Mouse (Mus musculus) midbrain, embryonic 12.5 days (tissue): Measurements from ENCODE around the gene Ubtf. TPM values are rescaled to one million over a fixed set of nuclear protein-coding genes. Genes with fewer than 3 reads are reported as not detected.

Experiments used
- ATAC-seq: fragments of 200-750 bp; cut with Nextera tagmentation; 2 replicates; pipeline ENCODE4 v1.8.0; 2017; ENCODE audit warnings: low read depth, moderate TSS enrichment, moderate library complexity; ENCODE audit not compliant: low FRiP score
- H3K27ac ChIP-seq: fragments of 300-500 bp; sonication (generic); replicated peaks from 2 replicates; pipeline ENCODE4 v1.5.1; 2016; ENCODE audit warnings: mild to moderate bottlenecking
- H3K27me3 ChIP-seq: fragments of 300-500 bp; sonication (generic); 2 replicates; pipeline ENCODE4 v1.6.1; 2016; ENCODE audit warnings: mild to moderate bottlenecking
- H3K36me3 ChIP-seq: fragments of 300-500 bp; sonication (generic); 2 replicates; pipeline ENCODE4 v1.6.1; 2016
- H3K4me1 ChIP-seq: fragments of 300-500 bp; sonication (generic); 2 replicates; pipeline ENCODE4 v1.6.1; 2016
- H3K4me2 ChIP-seq: fragments of 300-500 bp; sonication (generic); replicated peaks from 2 replicates; pipeline ENCODE4 v1.6.1; 2016; ENCODE audit warnings: mild to moderate bottlenecking, moderate library complexity
- H3K4me3 ChIP-seq: fragments of 300-500 bp; sonication (generic); 2 replicates; pipeline ENCODE4 v1.5.1; 2016; ENCODE audit warnings: mild to moderate bottlenecking
- H3K9ac ChIP-seq: fragments of 300-500 bp; sonication (generic); replicated peaks from 2 replicates; pipeline ENCODE4 v1.6.1; 2016; ENCODE audit warnings: mild to moderate bottlenecking, moderate library complexity
- H3K9me3 ChIP-seq: fragments of 300-500 bp; sonication (generic); 2 replicates; pipeline ENCODE4 v1.6.1; 2016; ENCODE audit warnings: mild to moderate bottlenecking
- WGBS: fragments of 180-500 bp; shearing (Covaris S2); methylation state at CpG from one replicate; pipeline ENCODE4 v1.1.7; 2016; 5-methylcytosine and 5-hydroxymethylcytosine counted together
- polyA plus RNA-seq: library from polyadenylated mRNA; unstranded; fragments of >200 nt; fragmentation: Nextera tagmentation; extraction: Ambion mirVana; gene quantifications from 2 replicates; pipeline ENCODE4 v1.2.1, GENCODE M21; 2016

Gene Ubtf
- polyA plus RNA-seq, 1 experiment from 2014 or later: 102 TPM

GRCm38 (mm10) chr11:102327839-102328238, 8.3 kb upstream of the Ubtf start:
- H3K4me1 ChIP-seq: no peaks in the 10 kb centered on the region
- H3K9me3 ChIP-seq: no peaks in the 10 kb centered on the region
- H3K9ac ChIP-seq: no peak overlapping the region
- no peaks in the 10 kb centered on the region for H3K36me3 ChIP-seq
- no peak overlapping the region for H3K4me2 ChIP-seq
- 85% methylated on average over 7 of the region's 7 CpGs for WGBS
- H3K4me3 ChIP-seq: no peak overlapping the region
- H3K27me3 ChIP-seq: no peaks in the 10 kb centered on the region
- no peak overlapping the region for H3K27ac ChIP-seq
- no peak for ATAC-seq

- no peaks in the 10 kb centered on the region for H3K4me1 ChIP-seq
- no peaks in the 10 kb centered on the region for H3K9me3 ChIP-seq
- no peak overlapping the region for H3K4me3 ChIP-seq
- H3K36me3 ChIP-seq: no peaks in the 10 kb centered on the region
- H3K27me3 ChIP-seq: no peaks in the 10 kb centered on the region
- WGBS: 67% methylated on average over 5 of the region's 5 CpGs
- no peak for ATAC-seq
- H3K27ac ChIP-seq: no peak overlapping the region
- H3K9ac ChIP-seq: no peak overlapping the region
- no peak overlapping the region for H3K4me2 ChIP-seq
Observed at GRCm38 (mm10) chr11:102327250-102327649, 7.7 kb upstream of the Ubtf start.

- no peaks in the 10 kb centered on the region; the same call in 1 of the 2 replicates for H3K27me3 ChIP-seq
- ATAC-seq: no peak
- H3K4me2 ChIP-seq: no peak overlapping the region
- peaks cover 7% of the 10 kb centered on the region for H3K4me1 ChIP-seq
- H3K27ac ChIP-seq: no peak overlapping the region
- H3K4me3 ChIP-seq: no peak overlapping the region
- no peak overlapping the region for H3K9ac ChIP-seq
- 87% methylated on average over 1 of the region's 1 CpGs for WGBS
- no peaks in the 10 kb centered on the region for H3K9me3 ChIP-seq
- H3K36me3 ChIP-seq: no peaks in the 10 kb centered on the region
Observed at GRCm38 (mm10) chr11:102323516-102323915, 4.0 kb upstream of the Ubtf start.

- H3K27ac ChIP-seq: no peak overlapping the region
- no peak for ATAC-seq
- peaks cover 7% of the 10 kb centered on the region for H3K4me1 ChIP-seq
- H3K27me3 ChIP-seq: no peaks in the 10 kb centered on the region; the same call in 1 of the 2 replicates
- H3K36me3 ChIP-seq: no peaks in the 10 kb centered on the region
- H3K4me3 ChIP-seq: no peak overlapping the region
- 75% methylated on average over 6 of the region's 6 CpGs for whole genome bisulfite sequencing
- no peaks in the 10 kb centered on the region for H3K9me3 ChIP-seq
- no peak overlapping the region for H3K4me2 ChIP-seq
- H3K9ac ChIP-seq: no peak overlapping the region
Observed at GRCm38 (mm10) chr11:102321931-102322330, 2.4 kb upstream of the Ubtf start.

- no peaks in the 10 kb centered on the region; the same call in 1 of the 2 replicates for H3K27me3 ChIP-seq
- H3K9ac ChIP-seq: peak overlapping the region; percentile 100
- H3K27ac ChIP-seq: peak overlapping the region; percentile 100
- peaks cover 15% of the 10 kb centered on the region for H3K4me1 ChIP-seq
- no peaks in the 10 kb centered on the region for H3K36me3 ChIP-seq
- H3K4me2 ChIP-seq: peak overlapping the region; percentile 85
- WGBS: 17% methylated on average over 10 of the region's 10 CpGs
- peak overlapping the region; percentile 100 for H3K4me3 ChIP-seq
- no peaks in the 10 kb centered on the region for H3K9me3 ChIP-seq
- no peak for ATAC-seq
Observed at GRCm38 (mm10) chr11:102320686-102321005, 1.1 kb upstream of the Ubtf start.

DNA sequence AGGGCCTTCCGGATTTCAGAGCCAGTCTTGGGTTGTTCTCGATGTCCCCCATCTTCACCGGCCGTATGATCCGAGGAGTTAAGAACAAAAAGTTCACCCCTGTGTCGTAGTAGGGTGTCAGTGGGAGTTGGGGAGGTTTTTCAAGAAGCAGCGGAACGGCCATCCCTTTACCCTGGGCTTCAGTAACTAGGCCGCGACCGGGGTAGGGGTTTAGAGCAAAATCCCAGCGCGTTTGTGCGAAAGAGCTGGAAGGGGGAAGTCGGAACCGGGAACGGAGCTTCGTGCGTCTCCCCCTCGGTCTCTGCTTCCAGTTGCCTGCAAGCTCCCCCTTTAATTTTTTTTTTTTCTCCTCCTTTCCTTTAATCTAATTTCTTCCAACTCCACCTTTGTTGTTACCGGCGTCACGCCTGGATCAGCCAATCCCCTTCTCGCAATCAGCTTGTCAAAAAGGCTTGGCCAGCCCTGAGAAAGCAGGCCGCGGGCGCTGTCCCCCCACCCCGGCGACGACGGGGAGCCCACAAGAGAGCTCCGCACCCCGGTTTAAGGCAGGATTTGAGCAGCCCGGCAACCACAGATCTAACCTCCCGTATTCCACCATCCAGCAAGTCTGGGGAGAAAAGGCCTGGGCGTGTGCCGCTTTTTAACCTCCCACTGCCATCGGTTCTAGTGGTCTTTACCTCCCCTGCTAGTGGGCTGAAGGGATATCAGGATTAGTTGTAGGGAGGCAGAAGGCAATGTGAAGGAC, 571 bp upstream of the Ubtf start:
- H3K4me3 ChIP-seq: peak overlapping the region; percentile 100
- no peak for ATAC-seq
- peak overlapping the region; percentile 85 for H3K4me2 ChIP-seq
- H3K9me3 ChIP-seq: no peaks in the 10 kb centered on the region
- no peaks in the 10 kb centered on the region; the same call in 1 of the 2 replicates for H3K27me3 ChIP-seq
- WGBS: under 1% methylated on average over 38 of the region's 38 CpGs
- peaks cover 4% of the 10 kb centered on the region for H3K36me3 ChIP-seq
- peak overlapping the region; percentile 100 for H3K9ac ChIP-seq
- peaks cover 21% of the 10 kb centered on the region for H3K4me1 ChIP-seq
- peak overlapping the region; percentile 100 for H3K27ac ChIP-seq

DNA sequence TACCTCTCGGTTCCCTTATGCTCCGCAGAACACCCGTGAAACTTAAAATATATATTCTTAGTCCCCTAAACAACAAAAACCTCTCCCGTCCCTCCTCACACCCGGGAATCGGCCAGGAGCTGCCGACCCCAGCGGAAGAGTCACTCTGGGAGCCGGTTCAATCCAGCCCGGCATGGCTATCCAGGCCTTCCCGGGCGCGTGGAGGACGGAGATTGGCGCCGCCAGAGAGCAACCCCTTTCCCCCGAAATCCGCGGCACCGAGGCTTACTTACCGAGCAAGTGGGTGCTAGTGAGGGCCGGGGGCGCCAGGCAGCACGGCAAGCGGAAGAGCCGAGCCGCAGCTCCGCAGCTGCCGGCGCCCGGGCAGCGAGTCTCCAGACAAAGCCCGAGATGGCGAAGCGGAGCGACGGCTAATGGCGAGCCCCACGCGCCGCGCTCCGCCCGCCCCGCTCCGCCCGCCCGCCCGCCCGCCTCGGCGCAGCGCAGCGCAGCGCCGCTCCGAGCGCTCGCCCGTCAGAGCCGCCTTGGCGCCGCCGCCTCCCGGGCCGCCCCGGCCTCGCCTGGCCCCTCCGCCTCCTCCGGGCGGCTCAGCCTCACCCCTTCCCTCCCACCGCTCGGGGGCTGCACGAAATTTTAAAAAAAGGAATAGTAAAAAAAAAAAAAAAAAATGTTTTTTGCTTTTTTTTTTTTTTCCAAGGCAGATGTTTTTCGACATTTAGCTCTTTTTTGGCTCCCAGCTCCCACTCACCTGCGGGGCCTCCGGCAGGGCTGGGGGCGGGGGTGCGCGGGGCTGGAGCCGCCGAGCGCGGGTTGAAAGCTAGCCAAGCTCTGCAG, 749 bp downstream of the Ubtf start:
- under 1% methylated on average over 60 of the region's 84 CpGs for WGBS
- H3K4me2 ChIP-seq: peak overlapping the region; percentile 85
- peaks cover 18% of the 10 kb centered on the region for H3K36me3 ChIP-seq
- H3K9me3 ChIP-seq: no peaks in the 10 kb centered on the region
- peaks cover 21% of the 10 kb centered on the region for H3K4me1 ChIP-seq
- peak overlapping the region; percentile 100 for H3K27ac ChIP-seq
- H3K27me3 ChIP-seq: no peaks in the 10 kb centered on the region; the same call in 1 of the 2 replicates
- H3K9ac ChIP-seq: peak overlapping the region; percentile 100
- ATAC-seq: no peak
- H3K4me3 ChIP-seq: peak overlapping the region; percentile 100

DNA sequence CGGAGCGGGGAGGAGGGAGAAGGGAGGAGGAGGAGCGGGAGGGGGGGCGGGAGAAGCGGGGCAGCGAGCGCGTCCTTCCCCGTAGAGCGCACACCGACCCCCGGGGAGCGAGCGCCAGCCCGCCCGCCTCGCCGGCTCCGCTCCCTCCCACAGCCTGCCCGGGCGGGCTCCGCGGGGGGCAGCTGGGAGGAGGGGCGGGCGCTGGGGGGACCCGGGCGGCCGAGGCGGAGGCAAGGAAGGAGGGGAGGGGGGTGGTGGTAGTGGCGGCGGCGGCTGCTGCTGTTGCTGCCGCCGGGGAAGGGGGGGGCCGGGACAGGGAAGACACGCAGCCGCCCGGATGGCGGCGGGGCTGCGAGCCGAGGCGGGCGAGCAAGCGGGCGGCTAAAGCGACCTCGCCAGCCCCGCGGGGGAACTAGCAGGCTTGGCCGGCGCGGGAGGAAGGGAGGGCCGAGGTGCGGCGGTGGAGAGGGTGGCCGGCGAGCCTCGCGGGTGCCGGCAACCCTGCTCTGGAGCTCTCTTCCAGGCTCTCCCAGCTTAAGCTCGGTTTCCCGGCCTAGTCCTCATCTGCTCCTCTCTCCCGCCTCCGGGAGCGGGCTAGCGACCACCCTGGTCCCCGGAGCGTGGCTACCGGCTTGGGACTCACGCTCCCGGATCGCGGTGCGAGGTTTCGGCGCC, 1.5 kb downstream of the Ubtf start:
- Histone ChIP-seq H3K9ac (peak overlapping the region; percentile 100), H3K4me1 (peaks cover 21% of the 10 kb centered on the region), H3K27me3 (no peaks in the 10 kb centered on the region; the same call in 1 of the 2 replicates), H3K9me3 (no peaks in the 10 kb centered on the region), H3K27ac (peak overlapping the region; percentile 100), H3K4me3 (peak overlapping the region; percentile 100), H3K36me3 (peaks cover 25% of the 10 kb centered on the region), H3K4me2 (peak overlapping the region; percentile 85)
- ATAC-seq: peak; percentile 64
- WGBS: 0% methylated on average over 29 of the region's 77 CpGs

DNA sequence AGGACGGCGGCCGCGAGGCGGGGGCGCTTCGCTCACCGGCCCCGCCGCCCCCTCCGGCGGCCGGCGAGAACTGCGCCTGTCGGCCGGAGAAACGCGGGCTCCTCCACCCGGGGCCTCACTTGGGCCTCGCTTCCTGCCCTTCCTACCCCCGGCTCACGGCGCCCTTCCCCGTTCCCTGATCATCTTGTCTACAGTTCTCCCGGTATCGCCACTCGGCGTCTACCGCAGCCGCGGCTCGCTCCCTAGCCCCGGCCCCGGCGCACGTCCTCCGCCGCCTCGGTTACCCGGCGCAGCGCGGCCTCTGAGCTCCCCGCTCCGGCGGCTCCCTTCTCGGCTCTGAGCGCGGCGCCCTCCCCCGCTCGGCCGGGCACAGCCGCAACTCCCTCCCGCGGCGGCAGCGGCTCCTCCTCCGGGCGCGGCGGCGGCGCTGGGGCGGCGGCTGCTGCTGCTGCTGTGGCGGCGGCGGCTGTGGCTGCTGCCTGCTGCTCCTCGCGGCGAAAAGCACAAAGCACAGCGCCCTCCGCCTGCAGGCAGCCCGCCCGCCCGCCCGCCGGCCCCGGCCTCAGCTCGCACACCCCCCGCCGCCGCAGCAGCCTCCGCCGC, 2.1 kb downstream of the Ubtf start:
- H3K4me3 ChIP-seq: peak overlapping the region; percentile 100
- WGBS: under 1% methylated on average over 74 of the region's 87 CpGs
- H3K27ac ChIP-seq: peak overlapping the region; percentile 100
- peak overlapping the region; percentile 85 for H3K4me2 ChIP-seq
- H3K36me3 ChIP-seq: peaks cover 32% of the 10 kb centered on the region
- H3K4me1 ChIP-seq: peaks cover 21% of the 10 kb centered on the region
- H3K9ac ChIP-seq: peak overlapping the region; percentile 100
- peak; percentile 3; the same call in 1 of the 2 replicates for ATAC-seq
- no peaks in the 10 kb centered on the region; the same call in 1 of the 2 replicates for H3K27me3 ChIP-seq
- H3K9me3 ChIP-seq: no peaks in the 10 kb centered on the region

- Histone ChIP-seq H3K27me3 (no peaks in the 10 kb centered on the region), H3K36me3 (peaks cover 38% of the 10 kb centered on the region), H3K9ac (peak overlapping the region; percentile 100), H3K4me3 (peak overlapping the region; percentile 100), H3K9me3 (no peaks in the 10 kb centered on the region), H3K4me1 (peaks cover 21% of the 10 kb centered on the region), H3K27ac (peak overlapping the region; percentile 100), H3K4me2 (peak overlapping the region; percentile 85)
- peak; percentile 48 for ATAC-seq
- WGBS: under 1% methylated on average over 63 of the region's 80 CpGs
Observed at GRCm38 (mm10) chr11:102316572-102317297, 2.8 kb downstream of the Ubtf start.
